Mouse (Mus musculus): ENCODE results near the gene Snu13. TPM values are rescaled to one million over a fixed set of nuclear protein-coding genes. Genes with fewer than 3 reads are reported as not detected.

The Snu13 gene
- polyA plus RNA-seq, 1 experiment: 193 TPM

DNA sequence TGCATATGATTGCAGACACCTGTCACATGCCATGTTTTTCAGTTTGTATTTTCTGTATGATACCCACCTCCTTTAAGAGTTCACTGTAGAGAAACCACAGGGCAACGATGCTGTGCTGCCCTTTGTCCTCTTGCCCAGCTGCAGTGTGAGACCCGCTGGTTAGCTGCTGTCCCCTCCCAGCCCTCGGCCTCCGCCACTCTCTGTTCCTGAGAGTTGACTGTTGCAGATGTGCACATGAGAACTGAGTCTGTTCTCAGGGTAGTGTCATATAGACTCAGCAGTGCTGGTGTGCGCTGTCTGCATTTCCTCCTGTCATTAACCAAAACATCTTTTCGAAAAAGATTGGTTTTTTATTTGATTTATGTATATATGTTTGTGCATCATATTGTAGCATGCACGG, 15.0 kb downstream of the Snu13 start:
- Histone ChIP-seq H3K27ac (ENCODE audit: insufficient read depth, low read length) (no peak overlapping the region), H3K4me3 (ENCODE audit: insufficient read depth, low read length) (no peak overlapping the region), H3K4me1 (ENCODE audit: control insufficient read depth, insufficient read depth, low read length) (no peaks in the 10 kb centered on the region)
- TF ChIP-seq POLR2A (IDR thresholded peaks at IDR 0.05; ENCODE audit: low read depth, low read length) (no peak), CTCF (IDR thresholded peaks at IDR 0.05; ENCODE audit: borderline replicate concordance, insufficient read depth, low read length) (no peak)

DNA sequence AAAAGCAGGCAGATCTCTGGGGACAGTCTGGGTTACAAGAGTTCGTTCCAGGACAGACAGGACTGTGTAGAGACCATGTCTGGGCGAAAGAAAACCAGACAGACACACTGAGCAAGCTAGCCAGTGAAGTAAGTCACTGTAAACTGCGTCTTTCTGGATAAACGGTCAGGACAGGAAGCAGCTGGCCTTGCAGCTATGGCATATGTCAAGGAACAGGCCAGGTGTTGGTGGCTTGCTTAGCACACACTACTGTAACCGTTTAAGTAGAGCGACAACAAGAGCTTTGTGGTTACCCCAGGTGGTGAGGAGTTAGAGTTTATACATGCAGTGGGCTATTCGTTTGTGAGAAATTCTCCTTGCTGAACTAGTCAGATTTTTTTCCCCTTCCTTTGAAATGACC, 19.7 kb downstream of the Snu13 start:
- TF ChIP-seq CTCF (IDR thresholded peaks at IDR 0.05; ENCODE audit: borderline replicate concordance, insufficient read depth, low read length): no peak
- no peak for TF ChIP-seq POLR2A (IDR thresholded peaks at IDR 0.05; ENCODE audit: low read depth, low read length)
- no peaks in the 10 kb centered on the region for H3K4me1 ChIP-seq (ENCODE audit: control insufficient read depth, insufficient read depth, low read length)
- no peak overlapping the region for H3K27ac ChIP-seq (ENCODE audit: insufficient read depth, low read length)
- H3K4me3 ChIP-seq (ENCODE audit: insufficient read depth, low read length): no peak overlapping the region

DNA sequence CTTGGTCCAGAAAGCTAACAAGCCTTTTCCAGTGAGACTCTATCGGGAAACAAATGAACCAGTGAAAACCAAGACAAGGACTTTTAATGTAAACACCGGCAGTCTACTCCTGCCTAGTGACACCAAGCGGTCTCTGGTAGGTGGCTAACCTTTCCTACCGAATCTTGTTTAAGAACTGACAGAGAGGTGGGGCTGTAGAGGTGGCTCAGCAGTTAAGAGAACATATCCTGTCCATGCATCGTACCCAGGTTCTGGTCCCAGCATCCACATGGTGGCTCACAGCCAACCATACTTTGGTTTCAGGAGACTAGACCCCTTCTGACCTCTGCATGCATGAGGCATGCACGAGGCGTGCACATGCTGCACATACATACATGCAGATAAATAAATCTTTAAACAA, 20.1 kb downstream of the Snu13 start:
- Histone ChIP-seq H3K27ac (ENCODE audit: insufficient read depth, low read length) (no peak overlapping the region), H3K4me1 (ENCODE audit: control insufficient read depth, insufficient read depth, low read length) (no peaks in the 10 kb centered on the region), H3K4me3 (ENCODE audit: insufficient read depth, low read length) (no peak overlapping the region)
- TF ChIP-seq POLR2A (IDR thresholded peaks at IDR 0.05; ENCODE audit: low read depth, low read length) (no peak), CTCF (IDR thresholded peaks at IDR 0.05; ENCODE audit: borderline replicate concordance, insufficient read depth, low read length) (no peak)

DNA sequence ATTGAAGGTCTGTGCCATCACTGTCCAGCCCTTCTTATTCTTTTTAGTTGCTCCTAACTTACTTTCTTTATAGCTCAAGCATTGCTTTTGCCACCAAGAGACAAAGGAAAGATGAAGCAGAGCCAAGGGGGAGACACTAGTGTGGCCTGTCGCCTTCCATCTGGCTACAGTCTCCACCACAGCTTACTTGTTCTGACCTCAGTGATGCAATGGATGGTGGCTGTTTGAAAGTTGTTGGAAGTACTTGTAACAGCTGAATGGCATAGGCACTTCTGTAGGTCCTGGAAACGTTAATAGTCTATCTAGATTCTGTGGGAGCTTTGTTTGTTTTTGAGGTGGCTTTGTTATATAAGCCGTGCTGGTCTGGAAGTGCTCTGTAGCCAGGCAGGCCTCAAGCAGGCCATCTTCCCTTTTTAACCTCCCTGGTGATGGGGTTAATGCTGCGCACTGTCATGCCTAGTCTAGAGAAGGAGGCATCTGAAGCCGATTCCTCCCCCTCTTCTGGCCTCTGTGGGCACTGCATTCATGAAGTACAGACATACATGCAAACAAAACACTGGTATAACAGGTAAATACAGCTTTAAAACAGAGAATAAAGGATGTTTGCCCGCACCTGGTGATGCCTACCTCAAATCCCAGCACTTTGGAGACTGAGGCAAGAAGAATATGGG, 23.3 kb downstream of the Snu13 start:
- Histone ChIP-seq H3K4me3 (ENCODE audit: insufficient read depth, low read length) (no peak overlapping the region), H3K4me1 (ENCODE audit: control insufficient read depth, insufficient read depth, low read length) (no peaks in the 10 kb centered on the region), H3K27ac (ENCODE audit: insufficient read depth, low read length) (no peak overlapping the region)
- TF ChIP-seq POLR2A (IDR thresholded peaks at IDR 0.05; ENCODE audit: low read depth, low read length) (no peak), CTCF (IDR thresholded peaks at IDR 0.05; ENCODE audit: borderline replicate concordance, insufficient read depth, low read length) (no peak)

DNA sequence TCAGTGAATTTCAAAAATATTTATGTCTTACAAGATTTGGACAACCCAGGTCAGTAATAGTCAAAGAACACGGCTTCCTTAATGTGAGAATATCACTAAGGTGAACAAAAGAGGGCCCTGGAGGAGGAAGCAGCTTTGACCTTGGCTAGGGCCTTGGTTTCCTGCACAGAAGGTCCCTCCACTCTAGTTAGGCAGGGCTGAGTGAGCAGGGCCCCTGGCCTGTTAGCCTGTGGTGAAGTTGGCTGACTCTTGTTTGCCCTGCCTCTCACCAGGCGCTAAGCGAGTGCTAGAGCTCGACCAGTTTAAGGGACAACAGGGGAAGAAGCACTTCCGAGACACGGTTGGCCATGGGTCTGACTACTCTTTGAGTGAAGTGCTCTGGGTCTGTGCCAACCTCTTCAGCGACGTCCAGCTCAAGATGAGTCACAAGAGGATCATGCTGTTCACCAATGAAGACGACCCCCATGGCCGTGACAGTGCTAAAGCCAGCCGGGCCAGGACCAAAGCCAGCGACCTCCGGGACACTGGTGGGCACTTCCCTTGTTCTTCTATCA, 24.8 kb downstream of the Snu13 start:
- Histone ChIP-seq H3K4me1 (ENCODE audit: control insufficient read depth, insufficient read depth, low read length) (no peaks in the 10 kb centered on the region), H3K4me3 (ENCODE audit: insufficient read depth, low read length) (no peak overlapping the region), H3K27ac (ENCODE audit: insufficient read depth, low read length) (no peak overlapping the region)
- TF ChIP-seq POLR2A (IDR thresholded peaks at IDR 0.05; ENCODE audit: low read depth, low read length) (no peak), CTCF (IDR thresholded peaks at IDR 0.05; ENCODE audit: borderline replicate concordance, insufficient read depth, low read length) (no peak)

DNA sequence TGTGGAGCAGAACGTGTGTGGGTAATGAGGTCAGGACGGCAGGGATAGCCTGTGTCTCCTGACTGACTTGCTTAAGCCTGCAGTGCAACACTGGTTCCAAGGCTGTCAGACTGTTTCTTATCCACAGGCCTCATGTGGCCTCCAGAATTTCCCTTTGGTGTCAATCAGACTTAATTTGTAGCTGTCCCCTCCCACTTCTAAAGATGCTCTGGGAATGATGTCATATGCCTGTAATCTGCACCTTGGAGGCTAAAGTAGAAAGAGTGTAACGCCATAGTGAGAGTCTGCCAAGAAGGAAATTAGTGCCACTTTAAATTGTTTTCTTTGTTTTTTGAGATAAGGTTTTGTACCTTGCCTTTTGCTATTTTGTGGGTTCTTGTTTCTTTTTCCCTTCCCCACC, 28.1 kb downstream of the Snu13 start:
- no peak overlapping the region for H3K4me3 ChIP-seq (ENCODE audit: insufficient read depth, low read length)
- no peaks in the 10 kb centered on the region for H3K4me1 ChIP-seq (ENCODE audit: control insufficient read depth, insufficient read depth, low read length)
- H3K27ac ChIP-seq (ENCODE audit: insufficient read depth, low read length): no peak overlapping the region
- TF ChIP-seq CTCF (IDR thresholded peaks at IDR 0.05; ENCODE audit: borderline replicate concordance, insufficient read depth, low read length) (no peak), POLR2A (IDR thresholded peaks at IDR 0.05; ENCODE audit: low read depth, low read length) (no peak)

DNA sequence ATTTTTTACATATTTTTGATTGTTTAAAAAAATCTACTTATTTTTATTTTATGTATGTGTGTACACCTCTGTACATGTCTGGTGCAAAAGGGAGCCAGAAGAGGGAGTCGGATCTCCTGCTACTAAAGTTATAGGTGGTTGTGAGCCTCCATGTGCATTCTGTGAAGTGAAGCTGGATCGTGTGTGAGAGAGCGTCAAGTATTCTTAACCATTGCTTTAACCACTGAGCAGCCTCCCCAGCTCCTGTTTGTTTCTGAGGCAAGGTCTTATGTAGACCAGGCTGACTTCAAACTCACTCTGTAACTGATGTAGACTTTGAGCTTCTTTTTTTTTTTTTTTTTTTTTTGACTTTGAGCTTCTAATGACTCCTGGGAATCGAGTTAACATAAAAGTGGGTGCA, 29.9 kb downstream of the Snu13 start:
- Histone ChIP-seq H3K27ac (ENCODE audit: insufficient read depth, low read length) (no peak overlapping the region), H3K4me3 (ENCODE audit: insufficient read depth, low read length) (no peak overlapping the region), H3K4me1 (ENCODE audit: control insufficient read depth, insufficient read depth, low read length) (0 out of 2 replicates have a peak, but pooled peaks cover 7% of the 10 kb centered on the region)
- TF ChIP-seq POLR2A (IDR thresholded peaks at IDR 0.05; ENCODE audit: low read depth, low read length): no peak
- TF ChIP-seq CTCF (IDR thresholded peaks at IDR 0.05; ENCODE audit: borderline replicate concordance, insufficient read depth, low read length): no peak

DNA sequence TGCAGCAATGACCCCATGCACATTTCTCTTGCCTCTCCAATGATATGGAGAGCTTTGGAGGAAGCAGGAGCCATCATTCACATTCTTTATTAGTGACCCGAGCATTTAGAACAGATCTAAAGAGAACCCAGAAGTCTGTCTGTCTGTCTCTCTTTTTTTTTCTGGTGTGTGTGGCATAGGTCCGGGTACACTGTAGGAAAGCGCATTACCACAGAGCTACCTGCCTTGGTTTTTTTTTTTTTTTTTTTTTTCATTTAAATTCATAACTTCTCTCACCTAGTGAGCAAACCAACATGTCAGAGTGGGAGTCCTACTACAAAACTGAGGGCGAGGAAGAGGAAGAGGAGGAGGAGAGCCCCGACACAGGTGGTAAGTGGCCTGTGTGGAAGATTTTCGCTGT, 30.6 kb downstream of the Snu13 start:
- Histone ChIP-seq H3K4me1 (ENCODE audit: control insufficient read depth, insufficient read depth, low read length) (peaks cover 11% of the 10 kb centered on the region), H3K4me3 (ENCODE audit: insufficient read depth, low read length) (peak overlapping the region; percentile 89), H3K27ac (ENCODE audit: insufficient read depth, low read length) (no peak overlapping the region)
- TF ChIP-seq POLR2A (IDR thresholded peaks at IDR 0.05; ENCODE audit: low read depth, low read length): no peak
- no peak for TF ChIP-seq CTCF (IDR thresholded peaks at IDR 0.05; ENCODE audit: borderline replicate concordance, insufficient read depth, low read length)

DNA sequence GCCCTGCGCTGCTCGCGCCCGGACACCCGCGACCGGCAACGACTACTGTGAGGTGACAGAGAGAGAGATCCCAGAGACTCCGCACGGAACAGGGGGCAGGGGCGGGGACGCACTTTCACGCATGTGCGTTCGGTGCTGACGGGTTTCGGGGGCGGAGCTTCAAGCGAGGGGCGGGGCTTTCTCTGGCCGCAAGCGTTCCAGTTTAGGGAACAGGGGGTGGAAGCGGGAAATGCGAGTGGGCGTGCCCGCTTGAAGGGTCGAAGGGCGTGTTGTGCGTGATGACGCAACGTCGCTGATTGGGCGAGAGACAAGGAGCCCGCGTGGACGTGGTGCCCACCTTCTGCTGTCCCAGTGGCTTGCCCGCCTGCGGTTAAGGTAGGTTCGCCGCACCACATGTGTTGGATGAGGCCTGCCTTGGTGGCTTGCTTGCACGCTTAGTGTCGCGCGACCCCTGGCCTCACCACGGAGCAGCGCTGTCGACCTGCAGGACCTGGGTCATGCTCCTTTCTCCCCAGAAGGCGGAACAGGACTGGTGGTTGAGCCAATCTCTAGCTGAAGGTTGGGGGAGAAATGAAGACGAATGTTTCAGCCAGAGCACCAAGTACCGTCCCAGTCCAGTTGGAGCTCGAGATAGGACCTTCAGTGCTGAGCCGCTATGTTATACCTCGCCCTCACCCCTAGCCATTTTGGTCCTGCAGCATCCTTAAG, 31.1 kb downstream of the Snu13 start:
- no peak for TF ChIP-seq CTCF (IDR thresholded peaks at IDR 0.05; ENCODE audit: borderline replicate concordance, insufficient read depth, low read length)
- peak; percentile 89 for TF ChIP-seq POLR2A (IDR thresholded peaks at IDR 0.05; ENCODE audit: low read depth, low read length)
- no peak overlapping the region for H3K27ac ChIP-seq (ENCODE audit: insufficient read depth, low read length)
- H3K4me1 ChIP-seq (ENCODE audit: control insufficient read depth, insufficient read depth, low read length): peaks cover 12% of the 10 kb centered on the region
- H3K4me3 ChIP-seq (ENCODE audit: insufficient read depth, low read length): peak overlapping the region; percentile 89

Measured in embryonic fibroblast, embryonic 13.5 days (primary cell).